Mouse (Mus musculus) cerebellum, adult 18-20 months (tissue): ENCODE data around the gene Agfg2.
"Not testable (repeated sequence)": the region's sequence is repeated elsewhere in the genome, so short reads cannot be mapped to it uniquely, and the experiment has no call there.

ENCODE experiments used
- DNase-seq, 2 experiments: peaks; one replicate each; pipeline ENCODE4 v3.0.0; 2021

Gene Agfg2

GRCm38 (mm10) chr5:137684294-137685123, at the start of gene Agfg2:
Gene Agfg2 (minus strand): TSS chr5:137684726.
- peak; percentile 95 to 100 for DNase-seq

- no peak for DNase-seq
Measured at GRCm38 (mm10) chr5:137733638-137734288, 49.2 kb upstream of the Agfg2 start.

DNA sequence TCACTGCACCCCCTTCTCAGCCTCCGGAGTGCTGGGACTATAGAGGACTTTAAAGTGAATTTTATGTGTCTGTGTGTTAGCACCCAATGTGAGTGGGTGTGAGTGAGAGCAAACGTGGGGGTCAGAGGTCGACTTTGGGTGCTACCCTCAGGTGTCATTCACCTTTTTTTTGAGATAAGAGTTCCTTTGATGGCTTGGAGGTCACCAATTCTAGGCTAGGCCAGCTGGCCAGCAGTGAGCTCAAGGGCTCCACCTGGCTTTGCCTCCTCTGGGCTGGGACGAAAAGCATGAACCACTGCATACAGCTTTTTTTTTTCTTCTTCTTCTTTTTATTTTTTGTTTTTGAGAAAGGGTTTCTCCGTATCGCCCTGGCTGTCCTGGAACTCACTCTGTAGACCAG, 42.2 kb upstream of the Agfg2 start:
- no peak for DNase-seq

DNA sequence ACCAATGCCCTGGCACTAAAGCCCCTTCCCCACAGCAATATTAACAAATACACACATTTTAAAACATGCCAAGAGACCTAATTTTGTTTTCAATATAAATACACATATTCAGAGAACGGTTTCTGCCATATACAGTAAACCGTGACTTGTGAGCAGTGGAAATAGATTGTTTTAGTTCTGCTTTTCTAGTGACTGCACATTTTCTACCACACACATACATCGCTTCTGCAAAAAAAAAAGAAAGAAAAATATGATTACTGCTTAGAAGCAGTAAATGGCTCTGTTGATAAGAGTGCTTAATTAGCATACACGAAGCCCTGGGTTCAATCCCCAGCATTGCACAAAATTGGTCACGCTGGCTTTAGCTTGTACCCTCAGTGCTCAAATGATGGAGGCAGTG, 39.3 kb upstream of the Agfg2 start:
- no peak for DNase-seq

- DNase-seq = not testable (repeated sequence)
Measured at GRCm38 (mm10) chr5:137720558-137721164, 36.1 kb upstream of the Agfg2 start.

- no peak for DNase-seq
Measured at GRCm38 (mm10) chr5:137719088-137719487, 34.6 kb upstream of the Agfg2 start.

- no peak for DNase-seq
Measured at GRCm38 (mm10) chr5:137718020-137718790, 33.7 kb upstream of the Agfg2 start.

DNA sequence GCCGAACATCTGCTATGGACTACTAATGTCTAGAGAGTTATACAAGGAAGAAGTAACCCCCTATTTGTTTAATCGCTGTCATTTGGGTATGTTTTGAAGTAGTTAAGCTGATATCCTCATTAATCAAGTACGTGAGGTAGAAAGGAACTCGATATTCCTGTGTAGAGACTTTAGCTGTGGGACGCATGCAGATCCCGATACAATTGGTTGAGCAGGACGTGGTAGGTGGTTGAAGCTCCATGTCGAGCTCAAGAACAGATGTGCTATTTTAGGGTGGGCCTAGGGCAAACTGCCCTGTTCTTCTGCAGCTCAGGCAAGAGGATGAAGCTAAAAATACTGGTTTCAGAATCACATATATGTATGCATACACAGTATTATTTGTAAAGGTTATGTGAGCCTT, 31.2 kb upstream of the Agfg2 start:
- DNase-seq = no peak

GRCm38 (mm10) chr5:137713454-137713853, 28.9 kb upstream of the Agfg2 start:
- DNase-seq = no peak

DNA sequence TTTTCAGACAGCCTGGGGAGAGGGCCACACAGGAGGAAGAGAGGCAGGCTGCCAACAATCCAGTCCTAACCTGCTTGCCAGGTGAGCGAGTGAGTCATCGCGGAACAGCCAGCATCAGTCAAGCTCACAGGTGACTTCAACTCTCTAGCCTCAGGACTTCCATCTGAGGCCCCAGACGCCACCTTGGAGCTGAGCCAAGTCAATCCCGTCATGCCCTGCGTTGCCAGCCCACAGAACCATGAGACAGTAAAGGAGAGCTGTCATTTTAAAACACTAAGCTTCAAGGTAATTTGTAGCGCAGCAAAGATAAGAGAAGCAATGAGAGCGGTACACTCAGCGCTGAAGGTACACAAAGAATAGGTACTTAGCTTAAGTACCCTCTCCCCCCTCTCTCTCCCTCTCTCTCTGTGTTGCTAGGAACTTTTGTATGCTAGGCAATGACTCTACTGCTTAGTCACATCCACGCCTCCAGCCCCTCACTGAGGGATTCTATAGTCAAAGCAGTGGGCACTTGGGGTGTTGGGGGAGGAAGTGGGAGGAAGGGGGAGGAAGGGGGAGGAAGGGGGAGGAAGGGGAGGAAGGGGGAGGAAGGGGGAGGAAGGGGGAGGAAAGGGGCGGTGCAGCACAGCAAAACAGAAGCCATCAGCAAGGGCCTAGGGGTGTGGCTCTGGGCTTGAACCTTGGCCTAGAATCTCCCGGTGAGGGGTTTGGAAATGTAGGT, 22.5 kb upstream of the Agfg2 start:
- peak; percentile 59 to 64 for DNase-seq

- DNase-seq = no peak
Measured at GRCm38 (mm10) chr5:137705242-137705641, 20.7 kb upstream of the Agfg2 start.

- no peak for DNase-seq
Measured at GRCm38 (mm10) chr5:137699850-137700249, 15.3 kb upstream of the Agfg2 start.

- no peak for DNase-seq
Measured at GRCm38 (mm10) chr5:137699080-137699479, 14.6 kb upstream of the Agfg2 start.

- no peak for DNase-seq
Measured at GRCm38 (mm10) chr5:137695930-137696329, 11.4 kb upstream of the Agfg2 start.

- no peak for DNase-seq
Measured at GRCm38 (mm10) chr5:137694796-137695195, 10.3 kb upstream of the Agfg2 start.

GRCm38 (mm10) chr5:137691881-137692280, 7.4 kb upstream of the Agfg2 start:
- DNase-seq = no peak

DNA sequence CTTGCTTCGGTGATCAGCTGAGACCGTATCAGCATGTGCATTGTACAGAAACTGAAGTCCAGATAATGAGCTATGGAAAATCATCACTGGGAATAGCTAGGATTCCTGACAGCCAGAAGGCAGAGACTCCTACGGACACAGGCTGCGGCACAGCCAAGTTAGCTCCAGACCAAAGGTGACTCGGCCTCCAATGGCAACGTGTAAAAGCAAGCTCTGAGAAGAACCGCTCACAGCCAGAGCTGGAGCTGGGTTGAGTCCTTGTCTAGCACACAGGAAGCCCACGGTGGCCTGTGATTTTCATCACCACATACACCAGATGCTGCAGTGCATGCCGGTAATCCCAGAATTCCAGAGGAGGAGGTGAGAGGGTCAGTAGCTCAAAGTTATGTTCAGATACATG, 6.0 kb upstream of the Agfg2 start:
- DNase-seq = no peak

GRCm38 (mm10) chr5:137689974-137690373, 5.4 kb upstream of the Agfg2 start:
- no peak for DNase-seq

DNA sequence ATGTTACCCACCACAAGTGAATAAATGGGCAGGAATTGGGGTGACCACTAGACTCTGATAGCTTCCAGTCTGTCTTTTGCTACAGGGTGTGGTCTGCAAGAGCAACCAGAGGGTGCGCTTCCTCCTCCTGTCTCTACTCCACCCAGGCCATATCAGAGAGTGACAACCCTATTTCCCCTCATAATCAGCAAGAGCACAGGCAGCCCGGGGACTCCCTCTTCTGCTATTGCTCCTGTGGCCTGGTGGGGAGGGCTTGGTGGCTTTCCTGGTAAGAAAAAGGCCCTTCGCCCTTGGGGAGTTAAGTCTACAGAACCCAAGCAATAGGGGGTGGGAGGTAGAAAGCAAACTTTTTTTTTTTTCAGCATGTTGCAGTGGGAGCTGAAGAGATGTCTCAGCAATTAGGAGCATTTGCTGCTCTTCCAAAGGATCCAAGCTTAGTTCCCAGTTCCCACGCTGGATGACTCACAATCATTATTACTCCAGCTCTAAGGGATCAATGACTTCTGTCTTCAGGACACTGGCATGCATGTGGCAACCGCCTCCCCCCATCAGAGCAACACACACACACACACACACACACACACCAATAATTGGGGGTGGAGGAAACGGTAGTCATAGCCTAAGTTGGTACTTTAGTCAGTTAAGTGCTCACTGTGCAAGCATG, 1.7 kb upstream of the Agfg2 start:
- DNase-seq = no peak

GRCm38 (mm10) chr5:137685653-137686052, 1.1 kb upstream of the Agfg2 start:
- DNase-seq = no peak

GRCm38 (mm10) chr5:137683388-137684293, 885 bp downstream of the Agfg2 start:
- DNase-seq = peak; percentile 14 to 24
